Mouse (Mus musculus): ENCODE results near the gene She.
"Not testable (repeated sequence)": the region's sequence is repeated elsewhere in the genome, so short reads cannot be mapped to it uniquely, and the experiment has no call there.

She gene

GRCm38 (mm10) chr3:89830815-89831591, at the start of gene She:
She (plus strand) TSS chr3:89831370.
- DNase-seq (ENCODE audit: low spot score) = no peak

GRCm38 (mm10) chr3:89781640-89782039, 49.5 kb upstream of the She start:
- no peak for DNase-seq (ENCODE audit: low spot score)

- no peak for DNase-seq (ENCODE audit: low spot score)
Observed at GRCm38 (mm10) chr3:89784991-89785753, 46.0 kb upstream of the She start.

- DNase-seq (ENCODE audit: low spot score) = no peak
Observed at GRCm38 (mm10) chr3:89786275-89786674, 44.9 kb upstream of the She start.

- no peak for DNase-seq (ENCODE audit: low spot score)
Observed at GRCm38 (mm10) chr3:89788680-89789352, 42.4 kb upstream of the She start.

- DNase-seq (ENCODE audit: low spot score) = no peak
Observed at GRCm38 (mm10) chr3:89794616-89795015, 36.6 kb upstream of the She start.

- DNase-seq (ENCODE audit: low spot score) = no peak
Observed at GRCm38 (mm10) chr3:89795746-89796145, 35.4 kb upstream of the She start.

GRCm38 (mm10) chr3:89796358-89796757, 34.8 kb upstream of the She start:
- no peak for DNase-seq (ENCODE audit: low spot score)

GRCm38 (mm10) chr3:89798518-89798917, 32.7 kb upstream of the She start:
- DNase-seq (ENCODE audit: low spot score) = no peak

- no peak for DNase-seq (ENCODE audit: low spot score)
Observed at GRCm38 (mm10) chr3:89799476-89799875, 31.7 kb upstream of the She start.

- DNase-seq (ENCODE audit: low spot score) = not testable (repeated sequence)
Observed at GRCm38 (mm10) chr3:89800078-89800477, 31.1 kb upstream of the She start.

- DNase-seq (ENCODE audit: low spot score) = no peak
Observed at GRCm38 (mm10) chr3:89800774-89801506, 30.2 kb upstream of the She start.

- DNase-seq (ENCODE audit: low spot score) = no peak
Observed at GRCm38 (mm10) chr3:89801507-89801847, 29.7 kb upstream of the She start.

GRCm38 (mm10) chr3:89802876-89803275, 28.3 kb upstream of the She start:
- DNase-seq (ENCODE audit: low spot score) = no peak

- no peak for DNase-seq (ENCODE audit: low spot score)
Observed at GRCm38 (mm10) chr3:89805179-89805578, 26.0 kb upstream of the She start.

GRCm38 (mm10) chr3:89806751-89807150, 24.4 kb upstream of the She start:
- DNase-seq (ENCODE audit: low spot score) = no peak

- no peak for DNase-seq (ENCODE audit: low spot score)
Observed at GRCm38 (mm10) chr3:89807171-89807570, 24.0 kb upstream of the She start.

- no peak for DNase-seq (ENCODE audit: low spot score)
Observed at GRCm38 (mm10) chr3:89807881-89808280, 23.3 kb upstream of the She start.

- DNase-seq (ENCODE audit: low spot score) = no peak
Observed at GRCm38 (mm10) chr3:89808638-89809037, 22.5 kb upstream of the She start.

- no peak for DNase-seq (ENCODE audit: low spot score)
Observed at GRCm38 (mm10) chr3:89810841-89811240, 20.3 kb upstream of the She start.

- no peak for DNase-seq (ENCODE audit: low spot score)
Observed at GRCm38 (mm10) chr3:89812166-89812565, 19.0 kb upstream of the She start.

- no peak for DNase-seq (ENCODE audit: low spot score)
Observed at GRCm38 (mm10) chr3:89814051-89814450, 17.1 kb upstream of the She start.
